Mouse (Mus musculus) lung, adult 18-20 months (tissue): Measurements from ENCODE around the gene Myl4.

Source experiments
- DNase-seq, 2 experiments: peaks; one replicate each; pipeline ENCODE4 v3.0.0; 2022; ENCODE audit warnings: mixed read lengths in 2 of 2

The Myl4 gene

GRCm38 (mm10) chr11:104607491-104608245 lies 57.2 kb downstream of the Myl4 start, which contains the start of gene Itgb3:
TSS of gene Itgb3 (plus strand) at chr11:104608000.
- peak; percentile 81 to 85 for DNase-seq

- DNase-seq: no peak
Measured at GRCm38 (mm10) chr11:104608249-104608920, 57.9 kb downstream of the Myl4 start.

- no peak for DNase-seq
Measured at GRCm38 (mm10) chr11:104609033-104609684, 58.7 kb downstream of the Myl4 start.

- no peak for DNase-seq
Measured at GRCm38 (mm10) chr11:104609733-104610132, 59.3 kb downstream of the Myl4 start.

- peak; percentile 25 to 29 for DNase-seq
Measured at GRCm38 (mm10) chr11:104611579-104612151, 61.2 kb downstream of the Myl4 start.

GRCm38 (mm10) chr11:104613551-104613950 lies 63.1 kb downstream of the Myl4 start:
- no peak for DNase-seq

GRCm38 (mm10) chr11:104614130-104614529 lies 63.7 kb downstream of the Myl4 start:
- DNase-seq: no peak

- no peak for DNase-seq
Measured at GRCm38 (mm10) chr11:104616182-104616581, 65.7 kb downstream of the Myl4 start.

GRCm38 (mm10) chr11:104618638-104619076 lies 68.2 kb downstream of the Myl4 start:
- DNase-seq: peak; percentile 30 to 37

- DNase-seq: no peak
Measured at GRCm38 (mm10) chr11:104619084-104620022, 68.9 kb downstream of the Myl4 start.

GRCm38 (mm10) chr11:104622040-104622962 lies 71.8 kb downstream of the Myl4 start:
- no peak for DNase-seq

- peak; percentile 40 to 42 for DNase-seq
Measured at GRCm38 (mm10) chr11:104624791-104625391, 74.4 kb downstream of the Myl4 start.

- DNase-seq: peak; percentile 51 to 65
Measured at GRCm38 (mm10) chr11:104625453-104626402, 75.3 kb downstream of the Myl4 start.

GRCm38 (mm10) chr11:104626635-104627034 lies 76.2 kb downstream of the Myl4 start:
- no peak for DNase-seq

GRCm38 (mm10) chr11:104627616-104628301 lies 77.3 kb downstream of the Myl4 start:
- no peak for DNase-seq

- no peak for DNase-seq
Measured at GRCm38 (mm10) chr11:104628566-104628965, 78.1 kb downstream of the Myl4 start.

- no peak for DNase-seq
Measured at GRCm38 (mm10) chr11:104630185-104630835, 79.8 kb downstream of the Myl4 start.

- DNase-seq: no peak
Measured at GRCm38 (mm10) chr11:104631306-104631705, 80.8 kb downstream of the Myl4 start.
